Mouse (Mus musculus): Measurements from ENCODE around the gene Pknox2.

The Pknox2 gene

GRCm38 (mm10) chr9:36990626-36991368, 156.4 kb downstream of the Pknox2 start:
- DNase-seq (ENCODE audit: low read depth) = no peak

GRCm38 (mm10) chr9:36989991-36990390, 157.2 kb downstream of the Pknox2 start:
- DNase-seq (ENCODE audit: low read depth) = no peak

- DNase-seq (ENCODE audit: low read depth) = no peak
Observed at GRCm38 (mm10) chr9:36985233-36985632, 162.0 kb downstream of the Pknox2 start.

- no peak for DNase-seq (ENCODE audit: low read depth)
Observed at GRCm38 (mm10) chr9:36976596-36977362, 170.4 kb downstream of the Pknox2 start.

GRCm38 (mm10) chr9:36973486-36974227, 173.6 kb downstream of the Pknox2 start:
- DNase-seq (ENCODE audit: low read depth) = no peak

GRCm38 (mm10) chr9:36972089-36972488, 175.1 kb downstream of the Pknox2 start:
- DNase-seq (ENCODE audit: low read depth) = no peak

GRCm38 (mm10) chr9:36971066-36971465, 176.1 kb downstream of the Pknox2 start:
- DNase-seq (ENCODE audit: low read depth) = no peak

- peak; percentile 56 for DNase-seq (ENCODE audit: low read depth)
Observed at GRCm38 (mm10) chr9:36970651-36971050, 176.6 kb downstream of the Pknox2 start.

GRCm38 (mm10) chr9:36969131-36969530, 178.1 kb downstream of the Pknox2 start:
- DNase-seq (ENCODE audit: low read depth) = no peak

GRCm38 (mm10) chr9:36968713-36969112, 178.5 kb downstream of the Pknox2 start:
- DNase-seq (ENCODE audit: low read depth) = peak; percentile 40

- no peak for DNase-seq (ENCODE audit: low read depth)
Observed at GRCm38 (mm10) chr9:36968236-36968635, 179.0 kb downstream of the Pknox2 start.

GRCm38 (mm10) chr9:36965720-36966119, 181.5 kb downstream of the Pknox2 start:
- peak; percentile 60 for DNase-seq (ENCODE audit: low read depth)

GRCm38 (mm10) chr9:36964230-36964629, 183.0 kb downstream of the Pknox2 start:
- no peak for DNase-seq (ENCODE audit: low read depth)

- DNase-seq (ENCODE audit: low read depth) = no peak
Observed at GRCm38 (mm10) chr9:36963512-36963911, 183.7 kb downstream of the Pknox2 start.

- no peak for DNase-seq (ENCODE audit: low read depth)
Observed at GRCm38 (mm10) chr9:36961874-36962273, 185.3 kb downstream of the Pknox2 start.

GRCm38 (mm10) chr9:36961153-36961552, 186.1 kb downstream of the Pknox2 start:
- no peak for DNase-seq (ENCODE audit: low read depth)

GRCm38 (mm10) chr9:36951133-36951484, 196.1 kb downstream of the Pknox2 start:
- no peak for DNase-seq (ENCODE audit: low read depth)

- DNase-seq (ENCODE audit: low read depth) = no peak
Observed at GRCm38 (mm10) chr9:36950271-36951132, 196.7 kb downstream of the Pknox2 start.

- no peak for DNase-seq (ENCODE audit: low read depth)
Observed at GRCm38 (mm10) chr9:36948181-36948580, 199.0 kb downstream of the Pknox2 start.

GRCm38 (mm10) chr9:36947056-36947694, 200.0 kb downstream of the Pknox2 start:
- DNase-seq (ENCODE audit: low read depth) = no peak

GRCm38 (mm10) chr9:36944843-36945242, 202.4 kb downstream of the Pknox2 start:
- DNase-seq (ENCODE audit: low read depth) = no peak
